Comparison of ENCODE assay signal across 8 mouse cellular contexts in the genomic region with DNA sequence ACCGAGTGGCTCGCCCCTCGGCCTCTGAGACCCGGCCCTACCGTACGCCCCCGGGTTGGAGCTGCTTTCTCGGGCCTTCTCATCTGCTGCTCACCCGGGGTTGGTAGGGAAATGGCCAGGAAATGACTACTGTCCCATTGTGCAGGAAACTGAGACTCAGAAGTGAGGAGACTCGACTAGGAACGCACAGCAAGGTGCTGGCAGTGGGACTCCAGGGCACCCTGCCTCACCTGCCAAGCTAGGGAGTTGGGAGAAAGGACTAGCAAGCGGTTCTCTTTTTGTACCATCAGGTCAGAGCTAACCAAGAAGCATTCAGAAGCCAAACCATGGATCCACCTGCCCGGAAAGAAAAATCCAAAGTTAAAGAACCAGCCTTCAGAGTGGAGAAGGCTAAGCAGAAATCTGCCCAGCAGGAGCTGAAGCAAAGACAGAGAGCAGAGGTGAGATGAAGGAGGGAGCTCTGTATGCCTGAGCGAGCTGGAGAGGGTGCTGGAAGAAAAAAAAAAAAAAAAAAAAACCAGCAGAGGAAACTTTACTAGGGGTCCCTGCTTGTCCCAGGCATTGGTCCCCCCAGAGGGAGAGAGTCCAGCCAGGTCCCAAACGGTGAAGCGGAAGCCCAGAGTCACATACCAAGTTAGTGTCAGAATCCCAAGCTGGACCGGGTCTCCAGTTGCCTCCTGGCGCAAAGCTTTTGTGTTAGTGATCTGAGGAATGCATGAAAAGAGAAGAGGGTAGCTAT. TPM values are rescaled to one million over a fixed set of nuclear protein-coding genes. Genes with fewer than 3 reads are reported as not detected.
DNase-seq lines count a peak whose midpoint lies in the region; ATAC-seq and TF ChIP-seq lines count a peak whose summit lies in the region.

No protein-coding gene starts in this region.

- 0 out of 2 replicates have a peak, but pooled peaks cover 5% of the 10 kb centered on the region for H3K4me1 ChIP-seq in embryonic fibroblast, embryonic 13.5 days (ENCODE audit: control insufficient read depth, insufficient read depth, low read length)
- 0 out of 2 replicates have a peak, but pooled peaks cover 2% of the 10 kb centered on the region for H3K4me1 ChIP-seq in limb, embryonic 11.5 days (ENCODE audit: control insufficient read depth, insufficient read depth, low read length)
- peaks cover 13% of the 10 kb centered on the region; the same call in 1 of the 2 replicates for H3K4me1 ChIP-seq in neural tube, embryonic 14.5 days (ENCODE audit: control insufficient read depth, insufficient read depth, low read length)

- H3K36me3 ChIP-seq in limb, embryonic 11.5 days (ENCODE audit: control insufficient read depth, insufficient read depth, low read length): no peaks in the 10 kb centered on the region
- H3K36me3 ChIP-seq in neural tube, embryonic 14.5 days (ENCODE audit: control insufficient read depth, insufficient read depth, low read length): peaks cover under 1% of the 10 kb centered on the region; the same call in 1 of the 2 replicates

- intact Hi-C loops in gastrocnemius, postnatal 14 days (cut with DNase I; ENCODE audit: low total_unique reads): no loop called here

- TF ChIP-seq CTCF in embryonic fibroblast, embryonic 13.5 days (IDR thresholded peaks at IDR 0.05; ENCODE audit: borderline replicate concordance, insufficient read depth, low read length): no peak

- H3K27me3 ChIP-seq in limb, embryonic 11.5 days (ENCODE audit: control insufficient read depth, insufficient read depth, low read length): no peaks in the 10 kb centered on the region
- no peaks in the 10 kb centered on the region for H3K27me3 ChIP-seq in neural tube, embryonic 14.5 days (ENCODE audit: control insufficient read depth, insufficient read depth, low read length)

- H3K4me2 ChIP-seq in limb, embryonic 11.5 days (ENCODE audit: low read depth, severe bottlenecking): peak overlapping the region; percentile 54
- peak overlapping the region; percentile 83 for H3K4me2 ChIP-seq in neural tube, embryonic 14.5 days (ENCODE audit: low read depth, low read length)

- TF ChIP-seq POLR2A in embryonic fibroblast, embryonic 13.5 days (IDR thresholded peaks at IDR 0.05; ENCODE audit: low read depth, low read length): no peak

- H3K9me3 ChIP-seq in limb, embryonic 11.5 days (ENCODE audit: control insufficient read depth, low read length): no peaks in the 10 kb centered on the region
- no peaks in the 10 kb centered on the region for H3K9me3 ChIP-seq in neural tube, embryonic 14.5 days (ENCODE audit: control insufficient read depth, low read length)

- peak overlapping the region; percentile 75 for H3K9ac ChIP-seq in limb, embryonic 11.5 days (ENCODE audit: low read length)
- H3K9ac ChIP-seq in neural tube, embryonic 14.5 days (replicated peaks; ENCODE audit: low read depth, low read length): peak overlapping the region; percentile 81

- peak overlapping the region; percentile 68 for H3K4me3 ChIP-seq in embryonic fibroblast, embryonic 13.5 days (ENCODE audit: insufficient read depth, low read length)
- peak overlapping the region; percentile 59 for H3K4me3 ChIP-seq in limb, embryonic 11.5 days (ENCODE audit: low read depth, low read length)
- H3K4me3 ChIP-seq in neural tube, embryonic 14.5 days (ENCODE audit: low read depth, low read length): peak overlapping the region; percentile 76

- H3K27ac ChIP-seq in embryonic fibroblast, embryonic 13.5 days (ENCODE audit: insufficient read depth, low read length): no peak overlapping the region
- H3K27ac ChIP-seq in limb, embryonic 11.5 days (replicated peaks; ENCODE audit: low read depth, low read length): no peak overlapping the region
- H3K27ac ChIP-seq in neural tube, embryonic 14.5 days (ENCODE audit: low read depth, low read length): peak overlapping the region; percentile 81

- no peak; the same call in 1 of the 2 replicates for ATAC-seq in limb, embryonic 11.5 days (ENCODE audit: insufficient number of reproducible peaks, low FRiP score, low TSS enrichment, low read depth)
- ATAC-seq in neural tube, embryonic 14.5 days (ENCODE audit: low read depth): peak; percentile 25

- WGBS in limb, embryonic 11.5 days: 13% methylated on average over 18 of the region's 18 CpGs
- 8% methylated on average over 18 of the region's 18 CpGs for WGBS in neural tube, embryonic 14.5 days

- DNase-seq in embryo, embryonic 10 days (ENCODE audit: low spot score): peak; percentile 8
- DNase-seq in embryo, embryonic 11 days: no peak
- DNase-seq in 416B (ENCODE audit: low read depth): peak; percentile 40
- DNase-seq in limb, embryonic 11.5 days (ENCODE audit: low spot score): no peak
- DNase-seq in gastrocnemius, postnatal 14 days: no peak
- no peak for DNase-seq in urinary bladder, postnatal 25 days (ENCODE audit: low spot score)

RNA-seq across cellular contexts. Expression of a gene that starts 0.6 kb away (rescaled TPM):
- 42.2 and 57.6 TPM in 2 replicates for polyA plus RNA-seq in embryonic fibroblast, embryonic 13.5 days (2011; ENCODE audit: insufficient read length, low read depth, missing spikeins)
- 150 and 164 TPM in 2 replicates for polyA plus RNA-seq in limb, embryonic 11.5 days (2014; fragmentation: Nextera tagmentation; extraction: Ambion mirVana)
- 230 and 254 TPM in 2 replicates for polyA plus RNA-seq in neural tube, embryonic 14.5 days (2014; fragmentation: Nextera tagmentation; extraction: Ambion mirVana)
- 10 to 100 TPM; 24.7 to 26.0 TPM for total RNA-seq in gastrocnemius, postnatal 14 days (2021)

RNA-seq across cellular contexts. Expression of a gene that starts 5.9 kb away (rescaled TPM):
- 0.33 TPM in 1 of 2 replicates, not detected in the other for polyA plus RNA-seq in embryonic fibroblast, embryonic 13.5 days (2011; ENCODE audit: insufficient read length, low read depth, missing spikeins)
- polyA plus RNA-seq in limb, embryonic 11.5 days (2014; fragmentation: Nextera tagmentation; extraction: Ambion mirVana): 6.9 and 8.7 TPM in 2 replicates
- polyA plus RNA-seq in neural tube, embryonic 14.5 days (2014; fragmentation: Nextera tagmentation; extraction: Ambion mirVana): 1.1 and 1.2 TPM in 2 replicates
- total RNA-seq in gastrocnemius, postnatal 14 days (2021): under 1 TPM in 1 of 2 experiments, not detected in 1; 0.13 TPM

RNA-seq across cellular contexts. Expression of a gene that starts 21.8 kb away (rescaled TPM):
- 4.9 and 9.0 TPM in 2 replicates for polyA plus RNA-seq in embryonic fibroblast, embryonic 13.5 days (2011; ENCODE audit: insufficient read length, low read depth, missing spikeins)
- polyA plus RNA-seq in limb, embryonic 11.5 days (2014; fragmentation: Nextera tagmentation; extraction: Ambion mirVana): 10.0 and 13.7 TPM in 2 replicates
- polyA plus RNA-seq in neural tube, embryonic 14.5 days (2014; fragmentation: Nextera tagmentation; extraction: Ambion mirVana): 6.1 TPM in 2 replicates
- 10 to 100 TPM in 1 of 2 experiments, 1 to 10 TPM in 1; 9.3 to 13.5 TPM for total RNA-seq in gastrocnemius, postnatal 14 days (2021)

RNA-seq across cellular contexts. Expression of a gene that starts 22.3 kb away (rescaled TPM):
- polyA plus RNA-seq in embryonic fibroblast, embryonic 13.5 days (2011; ENCODE audit: insufficient read length, low read depth, missing spikeins): not detected in 2 replicates
- polyA plus RNA-seq in limb, embryonic 11.5 days (2014; fragmentation: Nextera tagmentation; extraction: Ambion mirVana): not detected in 2 replicates
- polyA plus RNA-seq in neural tube, embryonic 14.5 days (2014; fragmentation: Nextera tagmentation; extraction: Ambion mirVana): 0.78 TPM in 1 of 2 replicates, not detected in the other
- total RNA-seq in gastrocnemius, postnatal 14 days (2021): not detected

RNA-seq across cellular contexts. Expression of a gene that starts 36.8 kb away (rescaled TPM):
- 17.1 and 17.8 TPM in 2 replicates for polyA plus RNA-seq in embryonic fibroblast, embryonic 13.5 days (2011; ENCODE audit: insufficient read length, low read depth, missing spikeins)
- 37.0 and 44.7 TPM in 2 replicates for polyA plus RNA-seq in limb, embryonic 11.5 days (2014; fragmentation: Nextera tagmentation; extraction: Ambion mirVana)
- 19.2 and 30.1 TPM in 2 replicates for polyA plus RNA-seq in neural tube, embryonic 14.5 days (2014; fragmentation: Nextera tagmentation; extraction: Ambion mirVana)
- 10 to 100 TPM; 17.8 to 20.7 TPM for total RNA-seq in gastrocnemius, postnatal 14 days (2021)

Comparison
In these comparisons a context has a peak if more than half of its experiments do, and no peak if none do; other contexts are left out.
1. DNase-seq: peak in embryo, embryonic 10 days (single experiment) and 416B (single experiment); none in embryo, embryonic 11 days (single experiment), limb, embryonic 11.5 days (single experiment), gastrocnemius, postnatal 14 days (single experiment) and urinary bladder, postnatal 25 days (single experiment).
2. Peak in every context shown above with its lines, with median percentiles within 50 percentile points of each other: H3K4me3 ChIP-seq.